ENCODE assay signal across 11 mouse cellular contexts in the genomic region with DNA sequence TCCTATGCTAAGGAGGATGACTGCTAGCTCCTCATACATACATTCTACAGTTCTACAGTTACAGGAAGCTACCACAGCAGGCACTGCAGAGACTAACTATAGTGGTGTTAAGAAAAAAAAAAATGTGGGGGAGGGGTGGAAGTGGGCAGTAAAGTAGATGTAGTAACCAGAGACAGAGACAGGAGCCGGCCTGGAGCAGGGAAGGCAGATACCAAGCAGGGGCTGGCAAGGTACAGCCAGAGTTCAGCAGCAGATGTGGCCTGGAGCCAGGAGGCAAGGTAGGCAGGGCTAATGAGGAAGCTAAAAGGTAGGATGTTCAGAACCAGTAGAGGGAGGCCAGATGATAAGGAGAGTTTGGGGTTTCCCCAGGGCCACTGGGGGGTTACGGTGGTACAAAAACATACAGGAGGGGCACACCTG. TPM values are rescaled to one million over a fixed set of nuclear protein-coding genes. Genes with fewer than 3 reads are reported as not detected.
A peak's percentile ranks its signal among the peaks of the same experiment; 100 is the strongest.
DNase-seq lines count a peak whose midpoint lies in the region; ATAC-seq and TF ChIP-seq lines count a peak whose summit lies in the region.
"Had no signal": no experiment of that assay in that cellular context is flagged by ENCODE, and none has a peak within 500 bp of the region (broad histone marks: within the 10 kb centered on the region; RNA-seq: fewer than 3 reads in every experiment).

No protein-coding gene starts in this region.

- H3K9me3 ChIP-seq in heart, embryonic 12.5 days (replicated peaks) = no peaks in the 10 kb centered on the region
- H3K9me3 ChIP-seq in stomach, embryonic 15.5 days = no peaks in the 10 kb centered on the region

- H3K4me2 ChIP-seq in heart, embryonic 12.5 days = no peak overlapping the region
- H3K4me2 ChIP-seq in stomach, embryonic 15.5 days = no peak overlapping the region
- H3K4me2 ChIP-seq: lung, embryonic 14.5 days had no signal

- peaks cover 2% of the 10 kb centered on the region for H3K36me3 ChIP-seq in heart, adult 2 months (ENCODE audit: control insufficient read depth, insufficient read depth, low read length)
- H3K36me3 ChIP-seq in heart, embryonic 12.5 days = peaks cover 20% of the 10 kb centered on the region
- peaks cover 3% of the 10 kb centered on the region; the same call in 1 of the 2 replicates for H3K36me3 ChIP-seq in thymus, adult 2 months (ENCODE audit: control insufficient read depth, insufficient read depth, low read length)
- H3K36me3 ChIP-seq in stomach, embryonic 15.5 days = no peaks in the 10 kb centered on the region

- intact Hi-C loops in heart, adult 2 months (cut with DNase I) = no loop called here

- H3K9ac ChIP-seq in heart, adult 2 months (ENCODE audit: low read depth, low read length) = no peak overlapping the region
- no peak overlapping the region for H3K9ac ChIP-seq in heart, embryonic 12.5 days
- no peak overlapping the region for H3K9ac ChIP-seq in stomach, embryonic 15.5 days
- H3K9ac ChIP-seq: lung, embryonic 14.5 days had no signal

- H3K79me2 ChIP-seq in heart, adult 2 months (replicated peaks; ENCODE audit: control insufficient read depth, insufficient read depth, low read length) = no peaks in the 10 kb centered on the region

- no peak for TF ChIP-seq EP300 in heart, adult 2 months (IDR thresholded peaks at IDR 0.05; ENCODE audit: insufficient read depth, low read depth, low read length)

- no peak for ATAC-seq in heart, embryonic 12.5 days (ENCODE audit: insufficient number of reproducible peaks, low FRiP score)
- peak; percentile 16 to 33; a peak in 3 of 4 replicates for ATAC-seq in hematopoietic stem cell, adult 5-6 weeks (replicated peaks in 1 of 2; ENCODE audit: insufficient read depth in 1 of 2, low FRiP score in 2 of 2, low TSS enrichment in 1 of 2, low read depth in 1 of 2, poor library complexity in 2 of 2, severe bottlenecking in 2 of 2)
- no peak for ATAC-seq in stomach, embryonic 15.5 days (ENCODE audit: insufficient read depth, low FRiP score, low read depth)

- H3K27ac ChIP-seq in heart, adult 2 months = peak overlapping the region; percentile 38; the same call in 1 of the 2 replicates
- H3K27ac ChIP-seq in heart, embryonic 12.5 days (ENCODE audit: poor library complexity, severe bottlenecking) = no peak overlapping the region
- H3K27ac ChIP-seq in thymus, adult 2 months (ENCODE audit: control insufficient read depth, insufficient read depth, low read length) = peak overlapping the region; percentile 64; the same call in 1 of the 2 replicates
- H3K27ac ChIP-seq in stomach, embryonic 15.5 days = peak overlapping the region; percentile 66; the same call in 1 of the 2 replicates

- 44% methylated on average over 2 of the region's 2 CpGs for WGBS in heart, adult 2 months
- WGBS in heart, embryonic 12.5 days = 41% methylated on average over 2 of the region's 2 CpGs
- WGBS in thymus, adult 2 months = 37% methylated on average over 2 of the region's 2 CpGs
- WGBS in stomach, embryonic 15.5 days = 60% methylated on average over 2 of the region's 2 CpGs

- H3K27me3 ChIP-seq in heart, adult 2 months (ENCODE audit: control insufficient read depth, insufficient read depth, low read length) = no peaks in the 10 kb centered on the region
- H3K27me3 ChIP-seq in heart, embryonic 12.5 days (replicated peaks) = no peaks in the 10 kb centered on the region
- no peaks in the 10 kb centered on the region for H3K27me3 ChIP-seq in thymus, adult 2 months (ENCODE audit: control insufficient read depth, insufficient read depth, low read length)
- no peaks in the 10 kb centered on the region for H3K27me3 ChIP-seq in stomach, embryonic 15.5 days (replicated peaks)
- H3K27me3 ChIP-seq: Patski had no signal

- H3K4me3 ChIP-seq in heart, adult 2 months = no peak overlapping the region
- no peak overlapping the region for H3K4me3 ChIP-seq in heart, embryonic 12.5 days
- no peak overlapping the region for H3K4me3 ChIP-seq in thymus, adult 2 months (ENCODE audit: control insufficient read depth, insufficient read depth, low read length)
- H3K4me3 ChIP-seq in stomach, embryonic 15.5 days (replicated peaks) = no peak overlapping the region

- DNase-seq in heart, adult 2 months = no peak
- DNase-seq in thymus, adult 2 months = no peak
- no peak for DNase-seq in thymus, postnatal 36 days
- no peak for DNase-seq in embryo, embryonic 9.5 days (ENCODE audit: extremely low spot score)
- no peak for DNase-seq in kidney, adult 11 months
- DNase-seq: gastrocnemius, postnatal 36 days; lung, embryonic 14.5 days had no signal

- no peak for TF ChIP-seq POLR2A in heart, adult 2 months (IDR thresholded peaks at IDR 0.05; ENCODE audit: insufficient read depth, low read depth, low read length)
- TF ChIP-seq POLR2A in thymus, adult 2 months (IDR thresholded peaks at IDR 0.05; ENCODE audit: control insufficient read depth, extremely low read depth, insufficient read depth, low read length, poor library complexity) = no peak

- TF ChIP-seq CTCF in heart, adult 2 months (IDR thresholded peaks at IDR 0.05) = no peak
- no peak for TF ChIP-seq CTCF in thymus, adult 2 months (IDR thresholded peaks at IDR 0.05; ENCODE audit: borderline replicate concordance, control insufficient read depth, extremely low read depth, insufficient read depth, low read length, poor library complexity)

- H3K4me1 ChIP-seq in heart, adult 2 months (ENCODE audit: control insufficient read depth, insufficient read depth, low read length) = peaks cover 27% of the 10 kb centered on the region
- peaks cover 71% of the 10 kb centered on the region for H3K4me1 ChIP-seq in heart, embryonic 12.5 days (replicated peaks)
- H3K4me1 ChIP-seq in thymus, adult 2 months (replicated peaks; ENCODE audit: control insufficient read depth, insufficient read depth, low read length) = peaks cover 51% of the 10 kb centered on the region
- H3K4me1 ChIP-seq in stomach, embryonic 15.5 days = peaks cover 40% of the 10 kb centered on the region

RNA-seq across cellular contexts. Expression of a gene that starts 36.6 kb away (rescaled TPM):
- total RNA-seq in heart, adult 2 months (2021) = 10 to 100 TPM; 33.8 to 39.4 TPM
- polyA plus RNA-seq in heart, adult 2 months (2012; rRNA removed) = 31.9 and 32.1 TPM in 2 replicates
- polyA plus RNA-seq in heart, embryonic 12.5 days (2016; fragmentation: Nextera tagmentation; extraction: Ambion mirVana) = 36.8 and 41.0 TPM in 2 replicates
- 47.2 and 62.7 TPM in 2 replicates for polyA plus RNA-seq in thymus, adult 2 months (2012; rRNA removed)
- 40.1 and 46.4 TPM in 2 replicates for total RNA-seq in hematopoietic stem cell, adult 5-6 weeks (2017)
- 24.1 and 26.8 TPM in 2 replicates for polyA plus RNA-seq in stomach, embryonic 15.5 days (2015; fragmentation: Nextera tagmentation; extraction: Ambion mirVana)

Comparison
In these comparisons a context has a peak if more than half of its experiments do, and no peak if none do; other contexts are left out.
1. ATAC-seq: peak in hematopoietic stem cell, adult 5-6 weeks (2 of 2); none in heart, embryonic 12.5 days (single experiment) and stomach, embryonic 15.5 days (single experiment).